Mouse (Mus musculus): ENCODE measurements at regions not wholly inside any gene's neighbourhood (a gene's known extent, or its start where the extent isn't known, plus 50 kb on each side); places are given as distances from the start of the nearest gene placed in this dataset.

DNA sequence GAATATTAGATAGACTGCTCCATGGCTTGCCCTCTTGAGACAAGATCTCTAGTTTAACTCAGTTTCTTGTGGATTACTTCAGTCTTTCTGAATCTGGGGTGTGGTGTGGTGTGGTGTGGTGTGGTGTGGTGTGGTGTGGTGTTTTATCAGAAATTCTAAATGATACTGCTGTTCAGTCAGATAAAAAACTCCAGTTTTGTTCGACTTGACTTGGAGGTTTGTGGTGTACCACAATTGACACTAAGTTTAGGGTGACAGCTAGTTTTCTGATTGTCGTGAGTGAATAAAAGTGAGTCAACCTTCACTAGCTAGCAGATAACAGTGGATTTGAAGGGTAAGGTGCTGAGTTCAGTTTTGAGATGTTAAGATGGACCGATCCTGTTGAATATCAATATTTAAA, 89.5 kb upstream of the Cdkn2b start:
- DNase-seq (ENCODE audit: low spot score in 2 of 2): no peak

DNA sequence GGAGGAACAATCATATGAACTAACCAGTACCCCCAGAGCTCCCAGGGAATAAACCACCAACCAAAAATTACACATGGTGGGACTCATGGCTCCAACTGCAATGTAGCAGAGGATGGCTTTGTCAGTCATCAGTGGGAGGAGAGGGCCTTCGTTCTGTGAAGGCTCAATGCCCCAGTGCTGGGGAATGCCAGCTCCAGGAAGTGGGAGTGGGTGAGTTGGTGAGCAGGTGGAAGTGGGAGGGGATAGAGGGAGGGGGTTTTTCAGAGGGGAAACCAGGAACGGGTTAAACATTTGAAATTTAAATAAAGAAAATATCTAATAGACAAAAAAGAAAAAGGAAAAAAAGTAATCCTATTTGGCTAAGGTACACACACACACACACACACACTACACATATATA, 88.4 kb upstream of the Cdkn2b start:
- no peak for DNase-seq (ENCODE audit: low spot score in 2 of 2)

DNA sequence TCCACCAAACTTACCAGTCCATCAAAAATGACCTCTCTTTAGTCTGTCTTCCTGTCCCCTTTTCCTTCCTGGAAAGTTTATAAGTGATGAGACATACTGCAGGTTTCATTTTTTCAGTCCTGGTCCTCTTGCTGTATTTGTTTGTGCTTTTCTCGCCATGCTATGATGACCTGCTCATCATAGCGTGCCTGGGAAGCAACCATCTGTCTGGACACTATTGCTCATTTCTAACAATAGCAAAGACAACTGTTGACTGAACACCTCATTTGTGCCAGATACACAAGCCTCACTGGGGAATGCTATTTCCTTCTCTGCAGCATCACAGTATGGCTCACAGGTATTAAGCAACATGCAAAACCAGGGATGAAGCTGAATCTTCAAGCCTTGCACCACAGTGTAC, 85.2 kb upstream of the Cdkn2b start:
- no peak for DNase-seq (ENCODE audit: low spot score in 2 of 2)

DNA sequence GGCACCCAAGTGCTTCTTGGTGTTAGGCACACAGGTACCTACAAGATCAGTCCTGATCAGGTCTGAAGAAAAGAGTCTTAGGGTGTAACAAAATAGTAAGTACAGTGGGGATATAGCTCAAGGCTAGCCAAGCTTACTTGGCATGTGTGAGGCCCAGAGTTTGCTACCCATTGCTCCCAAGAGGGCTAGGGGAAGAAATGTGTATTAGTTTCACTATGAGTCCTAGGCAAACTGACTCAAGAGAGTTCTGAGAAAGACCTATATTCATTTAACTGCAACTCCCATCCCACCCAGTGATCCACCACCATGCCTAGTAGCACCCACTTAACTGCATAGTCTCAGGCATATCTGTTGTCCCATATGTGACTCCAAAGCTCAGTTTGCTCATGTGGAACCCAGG, 84.5 kb upstream of the Cdkn2b start:
- DNase-seq (ENCODE audit: low spot score in 2 of 2): no peak

DNA sequence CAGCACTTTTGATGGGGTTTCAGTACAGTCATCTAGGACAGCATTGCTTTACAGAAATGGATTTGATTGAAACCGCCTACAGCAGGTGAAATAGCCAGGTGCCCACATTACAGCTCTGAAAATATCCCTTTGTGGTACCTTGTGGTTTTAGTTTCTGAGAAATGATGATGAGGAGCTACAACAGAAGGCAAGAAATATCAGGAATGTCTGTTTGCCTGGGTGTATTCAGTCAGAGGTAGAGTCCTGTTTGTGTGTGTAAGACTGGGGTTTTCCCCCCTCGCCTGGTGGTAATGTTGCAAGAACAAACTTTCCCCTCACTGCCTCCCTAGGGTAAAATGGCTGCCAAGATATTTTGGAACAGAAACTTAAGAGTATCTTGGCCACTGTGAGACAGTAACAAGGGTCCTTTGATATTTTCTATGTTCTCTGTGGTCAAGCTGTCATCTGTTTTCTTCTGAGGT, 82.4 kb upstream of the Cdkn2b start:
- no peak for DNase-seq (ENCODE audit: low spot score in 2 of 2)

DNA sequence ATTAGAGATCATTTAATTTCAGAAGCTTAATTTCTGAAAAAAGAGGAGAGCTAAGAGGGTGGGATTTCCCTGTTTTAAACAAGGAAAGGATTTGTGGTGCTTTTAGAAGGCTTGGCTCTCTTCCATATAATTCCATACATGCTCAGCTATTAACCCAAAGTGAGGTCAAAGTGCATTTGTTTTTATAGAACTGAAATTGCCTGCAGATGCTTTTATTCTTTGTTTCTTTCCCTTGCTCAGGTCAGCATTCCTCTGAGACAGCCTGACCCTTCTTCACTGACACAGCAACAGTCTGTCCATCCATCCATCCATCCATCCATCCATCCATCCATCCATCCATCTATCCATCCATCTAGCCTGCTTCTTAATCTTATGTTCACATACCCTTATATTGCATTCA, 82.0 kb upstream of the Cdkn2b start:
- DNase-seq (ENCODE audit: low spot score in 2 of 2): no peak

DNA sequence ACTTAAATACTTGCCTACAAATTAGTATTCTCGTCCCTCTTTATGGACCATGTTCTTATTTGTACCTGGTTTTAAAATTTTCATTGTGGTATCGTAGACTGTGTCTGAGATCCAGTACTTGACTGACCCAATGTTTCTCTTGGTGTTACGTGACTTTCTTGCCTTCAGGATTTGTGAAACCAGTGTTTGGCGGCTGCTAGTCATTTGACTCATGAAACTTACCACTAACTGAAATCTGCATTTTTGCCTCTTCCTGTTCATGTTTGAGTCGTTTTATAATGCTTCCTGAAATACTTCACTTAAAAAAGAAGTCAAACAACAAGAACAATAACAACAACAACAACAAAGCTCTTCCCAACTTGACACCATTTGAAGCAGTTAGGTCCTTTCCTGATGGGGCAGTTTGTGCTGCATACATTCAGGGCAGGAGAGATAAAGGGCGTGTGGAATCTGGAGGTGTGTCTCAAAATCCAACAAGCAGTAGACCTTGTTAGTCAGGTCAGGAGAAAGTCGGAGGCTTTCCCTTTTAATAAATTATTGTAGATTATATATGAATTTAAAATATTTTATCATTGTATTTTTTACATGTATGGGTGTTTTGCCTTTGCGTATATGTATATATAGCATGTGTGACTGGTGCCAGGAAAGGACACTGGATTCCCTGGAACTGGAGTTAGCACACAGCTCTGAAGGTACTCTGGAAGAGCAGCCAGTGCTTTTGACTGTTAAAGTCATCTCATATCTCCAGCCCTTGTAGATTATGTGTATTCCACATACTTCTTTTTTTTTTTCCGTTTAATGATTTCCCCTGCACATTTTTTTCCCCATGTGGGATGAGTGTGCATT, 80.8 kb upstream of the Cdkn2b start:
- DNase-seq (ENCODE audit: low spot score in 2 of 2): no peak

DNA sequence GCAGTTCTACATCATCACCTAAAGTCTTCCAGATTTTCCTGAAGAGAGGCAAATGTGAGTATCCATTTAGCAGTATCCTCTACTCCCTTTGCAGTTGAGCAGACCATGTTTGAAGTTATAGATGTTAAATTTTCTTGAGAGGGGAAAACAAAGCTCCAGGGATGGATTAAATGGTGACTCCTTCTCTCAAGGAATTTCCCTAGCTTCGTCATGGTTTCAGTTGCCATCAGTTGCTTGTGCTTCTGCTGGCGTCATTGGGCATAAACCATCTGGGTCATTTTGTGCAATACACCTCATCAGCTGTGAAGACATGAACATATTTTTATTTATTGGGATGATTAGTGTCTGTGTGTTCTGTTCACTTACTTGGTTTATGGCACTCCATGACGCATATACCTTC, 72.7 kb upstream of the Cdkn2b start:
- DNase-seq (ENCODE audit: low spot score in 2 of 2): no peak

DNA sequence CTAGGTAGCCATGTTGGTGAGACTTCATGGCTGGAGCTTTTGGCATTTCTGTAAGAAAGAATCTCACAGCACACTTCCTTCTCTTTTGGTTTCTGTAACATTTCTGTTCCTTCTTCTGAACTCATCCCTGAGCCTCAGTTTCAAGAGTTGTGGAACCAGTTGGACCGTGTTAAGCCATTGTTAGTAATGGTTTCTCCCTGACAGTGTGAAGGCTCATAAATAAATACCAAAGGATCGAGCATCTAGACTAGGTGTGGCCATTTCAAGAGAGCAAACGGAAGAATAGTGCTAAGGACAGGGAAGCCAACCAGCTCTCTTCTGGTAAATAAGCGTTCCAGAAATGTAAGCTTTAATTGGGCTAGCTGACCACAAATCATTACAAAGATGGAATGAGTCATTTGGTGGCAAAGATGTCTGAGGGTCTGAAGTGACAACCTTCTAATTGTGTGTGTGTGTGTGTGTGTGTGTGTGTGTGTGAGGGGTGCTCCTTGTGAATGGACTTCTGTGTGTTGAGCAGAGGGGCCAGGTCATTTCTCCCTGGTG, 71.7 kb upstream of the Cdkn2b start:
- DNase-seq (ENCODE audit: low spot score in 2 of 2): no peak

DNA sequence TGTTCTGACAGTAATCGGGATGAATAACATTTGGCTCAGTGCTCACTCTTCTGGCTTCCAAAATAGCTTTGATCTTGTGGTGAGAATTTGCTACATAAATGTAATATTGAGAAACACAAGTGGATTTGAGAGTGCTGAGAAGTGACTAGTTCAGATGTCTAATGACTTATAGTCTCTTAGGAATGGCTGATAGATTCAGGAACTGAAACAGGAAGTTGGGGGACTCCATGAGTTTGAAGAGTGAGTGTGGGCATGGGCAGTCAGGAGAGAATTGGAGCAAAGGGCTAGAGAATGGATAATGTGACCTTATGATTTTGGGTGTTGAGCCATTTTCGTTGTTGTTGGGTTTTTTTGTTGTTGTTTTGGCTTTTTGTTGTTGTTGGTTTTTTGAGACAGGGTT, 70.9 kb upstream of the Cdkn2b start:
- DNase-seq (ENCODE audit: low spot score in 2 of 2): no peak

DNA sequence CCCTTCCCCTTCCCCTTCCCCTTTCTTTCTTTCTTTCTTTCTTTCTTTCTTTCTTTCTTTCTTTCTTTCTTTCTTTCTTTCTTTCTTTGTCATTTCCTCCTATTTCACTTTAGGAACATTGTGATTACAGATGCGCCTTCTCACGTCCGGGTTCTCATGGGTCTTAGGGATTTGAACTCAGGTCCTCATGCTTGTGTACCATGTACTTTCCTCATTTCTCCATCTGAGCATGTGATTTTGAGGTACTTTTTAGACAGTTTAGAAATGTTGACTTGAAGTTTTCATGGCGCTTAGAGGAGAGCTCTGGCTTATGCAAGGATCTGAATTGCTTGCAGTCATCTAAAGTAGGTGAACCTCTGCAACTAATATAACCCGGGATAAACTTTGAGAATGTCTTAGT, 70.2 kb upstream of the Cdkn2b start:
- DNase-seq (ENCODE audit: low spot score in 2 of 2): no peak

DNA sequence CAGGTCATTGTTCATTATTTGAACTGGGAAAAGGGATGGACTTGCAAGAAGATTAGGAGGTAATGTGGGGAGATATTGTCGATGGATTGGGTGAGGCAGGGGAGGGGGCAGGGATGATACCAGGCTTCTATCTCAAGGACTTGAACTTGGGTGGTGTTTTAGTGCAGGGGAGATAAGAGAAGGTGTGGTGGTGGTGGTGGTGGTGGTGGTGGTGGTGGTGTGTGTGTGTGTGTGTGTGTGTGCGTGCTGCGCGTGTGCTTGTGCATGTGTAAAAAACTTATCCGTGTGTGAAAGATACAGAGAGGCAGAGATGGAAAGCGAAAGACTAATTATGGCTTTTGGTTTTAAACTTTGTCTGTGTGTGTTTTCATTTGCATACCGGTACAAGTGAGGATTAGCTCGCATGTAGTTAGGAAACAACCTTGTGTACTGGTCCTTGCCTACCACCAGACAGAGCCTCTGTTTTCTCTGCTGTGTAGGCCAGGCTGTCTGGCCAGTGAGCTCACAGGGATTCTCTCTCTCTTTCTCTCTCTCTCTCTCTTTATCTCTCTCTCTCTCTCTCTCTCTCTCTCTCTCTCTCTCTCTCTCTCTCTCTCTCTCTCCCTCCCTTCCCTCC, 69.6 kb upstream of the Cdkn2b start:
- DNase-seq (ENCODE audit: low spot score in 2 of 2): no peak

DNA sequence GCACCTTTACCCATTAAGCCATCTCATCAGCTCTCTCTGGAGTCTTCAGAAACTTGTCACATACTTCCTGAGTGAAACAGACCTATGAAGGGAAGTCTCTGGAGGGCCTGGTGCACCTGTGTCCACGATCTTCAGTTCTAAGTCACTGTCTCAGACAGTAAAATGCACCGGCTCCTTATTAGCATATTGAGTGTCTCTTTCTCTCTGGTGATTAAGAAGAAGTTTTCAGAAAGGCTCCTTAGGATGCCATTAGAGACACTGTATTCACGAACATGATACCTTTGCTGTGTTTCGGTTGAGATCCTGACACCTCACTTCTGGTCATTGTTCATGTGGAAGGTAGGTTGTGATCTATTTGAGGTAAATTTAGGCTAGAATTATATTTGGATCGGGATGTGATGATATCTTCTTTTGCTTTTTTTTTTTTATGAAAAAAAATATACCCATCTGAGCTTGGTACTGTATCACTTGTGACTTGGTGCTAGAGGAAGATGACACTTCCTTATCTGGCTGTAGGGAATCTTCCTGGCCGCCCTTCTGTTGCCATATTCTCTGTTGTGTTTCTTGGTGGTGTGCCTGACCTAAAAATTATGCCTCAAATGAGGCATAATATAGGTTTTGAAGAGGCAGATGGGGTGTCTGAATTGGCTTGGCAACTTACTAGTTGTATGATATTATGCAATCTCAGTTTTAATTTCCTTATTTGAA, 68.9 kb upstream of the Cdkn2b start:
- no peak for DNase-seq (ENCODE audit: low spot score in 2 of 2)

DNA sequence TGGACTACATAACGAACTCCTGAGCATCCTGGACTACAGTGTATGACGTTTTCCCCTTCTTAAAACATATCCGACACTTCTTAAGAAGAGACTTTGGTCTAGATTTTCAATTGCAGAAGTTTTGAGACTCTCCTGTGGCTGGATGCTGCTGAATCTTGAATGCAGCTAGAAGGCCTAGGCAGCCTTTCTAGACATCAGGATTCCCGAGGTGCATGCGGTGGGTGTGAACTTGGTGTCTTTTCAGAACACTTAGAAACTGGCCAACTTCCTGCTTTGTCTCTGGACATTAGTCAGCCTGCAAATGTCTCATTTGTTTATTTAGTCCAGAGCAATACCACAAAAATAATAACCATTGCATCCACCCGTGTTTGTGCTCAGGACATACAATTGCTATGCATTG, 61.8 kb upstream of the Cdkn2b start:
- DNase-seq (ENCODE audit: low spot score in 2 of 2): no peak

DNA sequence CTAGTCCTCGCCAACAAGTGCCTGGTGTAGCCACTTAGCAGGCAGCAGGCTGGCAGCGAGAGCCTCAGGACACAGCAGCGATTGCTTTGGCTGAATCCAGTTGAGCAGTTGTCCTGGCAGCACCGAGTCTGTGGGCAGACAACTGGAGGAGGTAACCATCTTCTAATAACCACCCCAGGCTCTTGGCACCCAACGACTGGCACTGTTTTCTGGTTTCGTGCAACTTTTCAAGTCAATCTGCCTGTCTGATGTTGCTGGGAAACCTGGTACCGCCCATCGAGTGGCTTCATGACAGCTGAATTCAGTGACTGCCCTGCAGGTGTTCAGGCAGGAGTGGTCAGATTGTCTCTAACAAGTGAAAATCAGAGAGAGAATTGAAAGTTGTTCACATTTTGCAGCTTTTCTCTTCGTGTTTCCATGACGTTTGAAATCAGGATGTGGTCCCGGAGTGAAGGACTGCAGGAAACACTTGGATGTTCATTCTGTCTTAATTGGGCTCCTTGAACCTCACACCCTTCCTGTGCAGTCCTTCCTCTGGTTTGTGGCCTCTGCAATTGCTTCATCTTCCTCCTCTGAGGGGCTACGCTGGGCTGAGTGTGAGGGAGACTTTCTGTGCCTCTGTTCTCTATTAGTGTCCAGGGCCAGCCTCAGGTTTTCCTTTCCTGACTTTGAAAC, 58.1 kb upstream of the Cdkn2b start:
- no peak for DNase-seq (ENCODE audit: low spot score in 2 of 2)

DNA sequence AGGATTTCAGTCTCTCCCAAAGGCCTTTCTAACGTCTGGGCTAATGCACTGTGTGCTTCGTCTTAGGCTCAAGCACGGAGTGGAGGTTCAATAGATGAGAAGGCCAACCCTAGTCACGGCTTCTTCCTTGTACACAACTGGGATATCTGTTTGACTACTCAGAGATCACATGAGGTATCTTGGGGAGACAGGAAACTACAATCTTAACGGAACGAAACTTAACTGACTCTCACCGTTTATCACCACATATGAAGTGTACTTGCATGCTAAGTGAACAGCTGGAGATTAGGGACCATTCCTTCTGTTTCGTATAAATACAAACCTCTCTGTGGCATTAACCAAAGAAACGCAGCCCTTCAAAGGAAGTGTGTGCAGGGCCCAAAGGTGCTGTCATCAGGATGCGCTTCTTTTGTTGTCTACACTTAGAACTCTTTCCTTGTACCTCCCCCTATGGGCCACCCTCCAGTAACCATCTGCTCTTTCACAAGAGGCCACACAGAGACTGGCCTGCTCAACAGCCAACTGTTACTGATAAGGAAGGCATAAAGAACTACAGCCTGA, 55.8 kb upstream of the Cdkn2b start:
- DNase-seq (ENCODE audit: low spot score in 2 of 2): no peak

DNA sequence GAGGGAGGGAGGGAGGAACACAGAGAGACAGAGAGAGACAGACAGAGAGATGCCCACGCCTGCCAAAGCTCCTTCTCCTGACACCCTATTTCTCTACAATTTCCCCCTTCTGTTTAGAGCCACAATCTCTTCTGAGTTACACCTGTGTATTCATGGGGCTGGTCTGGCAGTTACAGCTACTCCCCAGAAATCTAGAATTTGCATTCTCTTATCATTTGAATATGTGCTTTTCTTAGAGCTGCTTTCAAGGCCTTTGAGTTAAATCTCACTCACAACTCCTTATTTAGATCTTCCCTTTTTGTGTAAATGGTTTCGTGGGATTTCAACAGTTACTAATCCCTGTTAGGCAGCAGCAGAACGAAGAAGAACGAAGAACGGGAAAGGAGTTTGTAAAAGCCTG, 55.0 kb upstream of the Cdkn2b start:
- no peak for DNase-seq (ENCODE audit: low spot score in 2 of 2)

DNA sequence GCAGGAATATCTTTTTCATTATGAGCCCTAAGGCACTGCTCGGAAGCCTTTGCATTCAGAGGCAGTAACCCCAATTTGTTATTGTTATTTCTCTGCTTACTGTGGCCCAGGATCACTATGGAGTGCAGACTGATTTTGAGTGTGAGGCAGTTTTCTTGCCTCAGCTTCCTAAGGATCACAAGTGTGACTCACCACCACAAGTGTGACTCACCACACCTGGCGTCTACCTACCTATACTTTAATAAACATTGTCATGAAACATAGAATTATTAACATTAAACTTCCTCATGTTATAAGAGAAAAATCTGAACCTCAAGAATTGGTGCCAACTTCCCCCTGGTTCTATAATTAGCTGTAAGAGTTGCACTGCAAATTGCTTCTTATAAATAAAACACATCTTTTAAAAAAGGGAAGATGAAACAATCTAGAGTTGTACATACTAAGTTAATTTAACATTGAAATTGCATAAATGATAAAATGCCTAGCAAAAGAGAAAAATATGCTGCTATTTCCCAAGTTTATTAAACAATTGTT, 52.4 kb upstream of the Cdkn2b start:
- no peak for DNase-seq (ENCODE audit: low spot score in 2 of 2)

DNA sequence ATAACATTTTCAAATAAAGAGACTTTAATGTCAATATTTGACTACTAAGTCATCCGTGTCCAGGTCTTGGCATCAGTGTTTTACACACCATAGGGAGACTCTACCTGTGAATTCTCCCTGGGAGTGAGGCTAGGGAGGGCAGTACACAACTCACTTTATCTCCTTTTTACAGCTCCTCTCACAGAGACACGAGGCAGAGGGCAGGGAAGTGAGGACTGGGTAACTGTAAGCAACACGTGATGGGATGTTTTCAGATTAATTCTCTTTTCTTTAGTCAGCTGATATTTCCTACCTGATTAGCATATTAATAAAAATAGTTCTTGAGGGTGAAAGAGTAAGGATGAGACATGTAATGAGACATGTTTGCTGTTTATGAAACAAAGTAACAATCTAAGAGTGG, 51.8 kb upstream of the Cdkn2b start:
- DNase-seq (ENCODE audit: low spot score in 2 of 2): no peak

DNA sequence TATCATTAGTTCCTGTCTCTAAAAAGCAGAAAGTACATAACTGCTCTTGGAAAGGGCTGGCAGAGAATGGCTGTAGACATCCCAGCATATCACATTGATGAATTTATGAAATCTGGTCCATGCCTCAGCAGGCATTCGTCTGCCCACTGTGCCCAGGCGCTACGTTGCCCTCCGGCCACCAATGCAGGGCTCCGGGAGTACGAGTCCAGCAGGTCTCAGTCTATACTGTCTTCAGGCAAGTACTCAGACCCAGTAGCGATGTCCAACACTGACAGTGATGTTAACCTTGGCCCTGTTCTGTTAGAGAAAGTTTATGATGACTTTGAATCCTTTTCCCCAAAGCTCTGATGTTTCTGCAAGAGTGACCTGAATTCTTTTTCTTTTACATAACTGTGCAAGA, 50.5 kb upstream of the Cdkn2b start:
- DNase-seq (ENCODE audit: low spot score in 2 of 2): no peak

Measured in spleen, postnatal 14 days (tissue).